Mouse (Mus musculus) ES-E14 (cell line): Measurements from ENCODE around the gene Tex52. TPM values are rescaled to one million over a fixed set of nuclear protein-coding genes. Genes with fewer than 3 reads are reported as not detected.

Source experiments
- DNase-seq: peaks from one replicate; pipeline ENCODE4 v3.0.0-alpha.2; 2013; ENCODE audit warnings: low read depth, low spot score
- H3K27ac ChIP-seq: 2 replicates; pipeline ENCODE4 v1.5.1; 2012; ENCODE audit warnings: low read depth, mild to moderate bottlenecking, low read length, moderate library complexity, mixed read lengths; ENCODE audit not compliant: poor library complexity, insufficient read depth, severe bottlenecking
- H3K36me3 ChIP-seq: 2 replicates; pipeline ENCODE4 v1.6.1; 2012; ENCODE audit warnings: mild to moderate bottlenecking, low read length, moderate library complexity, mixed read lengths; ENCODE audit not compliant: control insufficient read depth, poor library complexity, insufficient read depth, severe bottlenecking
- H3K4me1 ChIP-seq, 2 experiments: fragments of 150-350 bp in 1 of 2; sonication (generic) in 1 of 2; 2 replicates each; pipeline ENCODE4 v1.6.1; 2012; ENCODE audit warnings: low read length in 2 of 2, mild to moderate bottlenecking in 1 of 2, mixed read lengths in 1 of 2; ENCODE audit not compliant: control insufficient read depth in 2 of 2, insufficient read depth in 2 of 2, poor library complexity in 1 of 2
- H3K4me3 ChIP-seq, 2 experiments: fragments of 150-350 bp in 1 of 2; sonication (generic) in 1 of 2; 2 replicates each; pipeline ENCODE4 v1.5.1; 2012; ENCODE audit warnings: low read length in 2 of 2, low read depth in 1 of 2, mild to moderate bottlenecking in 1 of 2, mixed read lengths in 1 of 2; ENCODE audit not compliant: insufficient read depth in 1 of 2, poor library complexity in 1 of 2, severe bottlenecking in 1 of 2
- H3K9ac ChIP-seq: 2 replicates; pipeline ENCODE4 v1.6.1; 2012; ENCODE audit warnings: low read depth, mild to moderate bottlenecking, low read length, mixed read lengths; ENCODE audit not compliant: poor library complexity, insufficient read depth, severe bottlenecking
- H3K9me3 ChIP-seq: fragments of 150-350 bp; sonication (generic); 2 replicates; pipeline ENCODE4 v1.6.1; 2012; ENCODE audit warnings: low read depth, mild to moderate bottlenecking, low read length; ENCODE audit not compliant: control insufficient read depth, insufficient read depth
- CHD2 ChIP-seq: IDR thresholded peaks from 2 replicates; pipeline ENCODE4 v1.6.1; 2014; ENCODE audit warnings: mild to moderate bottlenecking, low read depth, low read length, inconsistent platforms
- HCFC1 ChIP-seq: IDR thresholded peaks from 2 replicates; pipeline ENCODE4 v1.6.1; 2012; ENCODE audit warnings: low read length, inconsistent platforms, borderline replicate concordance; ENCODE audit not compliant: insufficient read depth
- MAFK ChIP-seq: IDR thresholded peaks from 2 replicates; pipeline ENCODE4 v1.6.1; 2014; ENCODE audit warnings: mild to moderate bottlenecking, low read depth, low read length, inconsistent platforms; ENCODE audit not compliant: insufficient read depth
- ZC3H11A ChIP-seq: IDR thresholded peaks from 2 replicates; pipeline ENCODE4 v1.6.1; 2012; ENCODE audit warnings: low read depth, mild to moderate bottlenecking, inconsistent platforms, low read length, borderline replicate concordance
- ZNF384 ChIP-seq: IDR thresholded peaks from 2 replicates; pipeline ENCODE4 v1.6.1; 2012; ENCODE audit warnings: low read depth, low read length, inconsistent platforms
- in situ Hi-C, 2 experiments: fragments of 600-800 bp; cut with MboI; formaldehyde crosslinking; loops; one replicate each; pipeline ENCODE4 v1.15.1; 2025; ENCODE audit warnings: low sequenced_read_pairs in 2 of 2, inconsistent platforms in 1 of 2; ENCODE audit not compliant: unreplicated experiment in 2 of 2
- total RNA-seq: library from RNA; depleted of rRNA; stranded (reverse); fragments of 300-350 nt; gene quantifications from 2 replicates; pipeline ENCODE4 v1.2.3, GENCODE M21; 2012

Gene Tex52
- total RNA-seq, 1 experiment = not detected

DNA sequence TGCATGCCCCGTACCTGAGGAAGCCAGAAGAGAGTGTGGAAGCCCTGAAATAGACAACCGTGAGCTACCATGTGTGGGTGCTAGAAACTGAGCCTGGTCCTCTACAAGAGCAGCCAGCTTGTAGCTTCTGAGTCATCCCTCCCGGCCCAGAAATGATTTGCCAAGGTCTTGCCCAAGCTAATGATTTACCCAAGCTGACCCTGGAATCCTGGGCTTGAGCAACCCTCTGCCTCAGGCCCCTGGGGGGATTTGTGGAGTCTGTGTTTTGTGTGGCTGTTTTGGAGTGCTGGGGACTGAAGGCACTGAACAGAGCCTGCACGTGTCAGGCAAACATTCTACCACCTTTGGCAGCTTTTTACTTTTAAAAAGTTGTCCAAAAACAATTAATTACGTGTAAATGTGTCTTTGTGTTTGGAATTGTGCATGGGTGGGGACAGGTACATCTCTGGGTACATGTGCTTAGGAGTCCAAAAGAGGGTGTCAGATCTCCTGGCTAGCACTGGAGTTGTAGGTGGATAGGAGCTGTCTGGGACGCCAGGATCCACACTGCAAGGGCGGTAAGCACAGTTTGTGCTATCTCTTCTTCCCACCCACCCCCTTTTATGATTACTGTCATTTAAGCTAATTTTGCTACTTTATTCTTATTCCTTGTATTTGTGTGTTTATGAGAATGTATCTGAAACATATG lies 22.5 kb downstream of the Tex52 start:
- TF ChIP-seq ZNF384 = no peak
- TF ChIP-seq ZC3H11A = no peak
- no peak for TF ChIP-seq CHD2
- TF ChIP-seq HCFC1 = no peak
- no peak for TF ChIP-seq MAFK
- Histone ChIP-seq H3K4me1 (no peaks in the 10 kb centered on the region), H3K4me3 (no peak overlapping the region), H3K9ac (no peak overlapping the region), H3K27ac (no peak overlapping the region), H3K36me3 (no peaks in the 10 kb centered on the region), H3K9me3 (no peaks in the 10 kb centered on the region)
- no peak for DNase-seq
- in situ Hi-C loops = no loop called here

DNA sequence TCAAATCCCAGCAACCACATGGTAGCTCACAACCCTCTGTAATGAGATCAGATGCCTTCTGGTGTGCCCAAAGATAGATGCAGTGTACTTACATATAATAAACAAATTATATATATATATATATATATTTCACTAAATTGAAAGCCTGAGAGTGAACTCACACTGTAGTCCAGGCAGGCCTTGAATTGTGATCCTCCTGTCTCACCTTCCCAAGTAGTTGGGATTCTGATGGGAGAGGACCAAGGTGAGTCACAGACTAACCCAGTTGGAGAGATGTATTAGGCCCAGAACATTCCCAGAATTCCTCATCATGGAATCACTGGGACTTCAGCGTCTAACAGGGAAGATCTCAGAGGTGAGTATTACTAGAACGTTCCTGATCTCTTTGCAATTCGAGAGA lies 23.7 kb downstream of the Tex52 start, which contains the start of gene Nrip2:
Gene Nrip2 (plus strand): TSS at position 301 of the 400 bp plus-strand sequence.
- Histone ChIP-seq H3K9me3 (no peaks in the 10 kb centered on the region), H3K27ac (no peak within 1 kb of the TSS), H3K4me3 (no peak within 1 kb of the TSS), H3K4me1 (no peaks in the 10 kb centered on the region), H3K9ac (no peak within 1 kb of the TSS), H3K36me3 (no peaks in the 10 kb centered on the region)
- DNase-seq = no peak
- TF ChIP-seq MAFK (no peak), ZC3H11A (no peak), HCFC1 (no peak), CHD2 (no peak), ZNF384 (no peak)
- in situ Hi-C loops = no loop called here

DNA sequence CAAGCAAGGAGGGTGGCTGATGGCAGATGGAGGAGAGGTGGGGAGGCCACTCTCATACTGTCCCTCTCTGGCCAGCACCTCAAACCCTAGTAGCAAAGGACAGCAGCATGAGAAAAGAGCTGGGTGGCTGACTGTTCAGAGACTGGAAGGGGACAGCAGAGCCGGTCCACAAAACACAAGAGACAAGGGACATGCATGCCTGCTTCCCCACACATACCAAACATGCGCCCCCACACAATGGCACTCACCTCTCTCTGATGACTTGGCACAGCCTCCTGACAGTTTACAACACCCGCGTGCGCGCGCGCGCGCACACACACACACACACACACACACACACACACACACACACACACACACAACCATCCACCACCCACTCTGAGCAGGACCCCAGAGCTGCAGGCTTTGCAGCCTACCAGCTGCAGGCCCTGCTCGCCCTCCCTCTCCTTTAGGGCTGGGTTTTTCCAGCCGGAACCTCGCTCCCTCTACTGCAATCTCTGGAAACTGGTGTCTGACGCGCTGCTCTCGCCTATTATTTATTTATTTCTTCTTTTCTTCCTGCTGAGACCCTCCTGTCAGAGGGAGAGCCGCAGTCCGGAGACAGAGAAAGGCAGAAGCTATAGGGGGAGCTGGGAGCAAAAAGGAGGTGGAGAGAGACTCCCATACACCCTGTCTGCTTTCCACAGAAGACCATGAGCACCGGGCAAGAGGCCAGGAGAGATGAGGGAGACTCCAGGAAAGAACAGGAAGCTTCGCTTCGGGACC lies 24.3 kb downstream of the Tex52 start:
- no peaks in the 10 kb centered on the region for H3K9me3 ChIP-seq
- H3K27ac ChIP-seq = no peak overlapping the region
- in situ Hi-C loops = no loop called here
- H3K36me3 ChIP-seq = no peaks in the 10 kb centered on the region
- TF ChIP-seq ZC3H11A (no peak), MAFK (no peak), HCFC1 (no peak), CHD2 (no peak), ZNF384 (no peak)
- DNase-seq = no peak
- no peak overlapping the region for H3K9ac ChIP-seq
- H3K4me1 ChIP-seq = no peaks in the 10 kb centered on the region
- H3K4me3 ChIP-seq = no peak overlapping the region

DNA sequence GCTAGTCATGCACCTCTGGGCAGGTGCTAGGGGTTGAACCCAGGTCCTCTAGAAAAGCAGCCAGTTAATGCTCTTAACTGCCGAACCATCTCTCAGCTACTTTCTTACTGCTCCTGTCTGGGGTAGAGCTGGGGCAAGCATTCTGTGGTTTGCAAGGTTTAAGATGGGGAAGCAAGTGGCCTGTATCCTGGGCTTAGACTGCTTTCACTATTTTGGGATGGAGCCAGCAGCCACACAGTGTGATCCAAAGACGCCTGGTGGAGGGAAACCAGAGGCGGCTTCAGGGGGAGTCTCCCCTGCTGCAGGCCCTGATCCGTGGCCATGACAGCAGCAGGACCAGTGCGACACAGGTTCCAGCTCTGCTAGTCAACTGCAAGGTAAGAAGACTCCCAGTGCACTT lies 29.5 kb downstream of the Tex52 start:
- no peaks in the 10 kb centered on the region for H3K9me3 ChIP-seq
- in situ Hi-C loops = no loop called here
- no peak overlapping the region for H3K9ac ChIP-seq
- H3K36me3 ChIP-seq = peaks cover 13% of the 10 kb centered on the region
- H3K4me3 ChIP-seq = no peak overlapping the region
- H3K4me1 ChIP-seq = peaks cover 4 to 9% of the 10 kb centered on the region in 2 experiments; a peak in 2 of 4 replicates
- DNase-seq = no peak
- TF ChIP-seq CHD2 = no peak
- no peak for TF ChIP-seq ZC3H11A
- no peak overlapping the region for H3K27ac ChIP-seq
